Mouse (Mus musculus) urinary bladder, postnatal 25 days (tissue): ENCODE data around the gene Cars2.
"Not testable (repeated sequence)": the region's sequence is repeated elsewhere in the genome, so short reads cannot be mapped to it uniquely, and the experiment has no call there.

Experiments
- DNase-seq: peaks from one replicate; pipeline ENCODE4 v3.0.0; 2022; ENCODE audit warnings: low spot score

Gene Cars2

DNA sequence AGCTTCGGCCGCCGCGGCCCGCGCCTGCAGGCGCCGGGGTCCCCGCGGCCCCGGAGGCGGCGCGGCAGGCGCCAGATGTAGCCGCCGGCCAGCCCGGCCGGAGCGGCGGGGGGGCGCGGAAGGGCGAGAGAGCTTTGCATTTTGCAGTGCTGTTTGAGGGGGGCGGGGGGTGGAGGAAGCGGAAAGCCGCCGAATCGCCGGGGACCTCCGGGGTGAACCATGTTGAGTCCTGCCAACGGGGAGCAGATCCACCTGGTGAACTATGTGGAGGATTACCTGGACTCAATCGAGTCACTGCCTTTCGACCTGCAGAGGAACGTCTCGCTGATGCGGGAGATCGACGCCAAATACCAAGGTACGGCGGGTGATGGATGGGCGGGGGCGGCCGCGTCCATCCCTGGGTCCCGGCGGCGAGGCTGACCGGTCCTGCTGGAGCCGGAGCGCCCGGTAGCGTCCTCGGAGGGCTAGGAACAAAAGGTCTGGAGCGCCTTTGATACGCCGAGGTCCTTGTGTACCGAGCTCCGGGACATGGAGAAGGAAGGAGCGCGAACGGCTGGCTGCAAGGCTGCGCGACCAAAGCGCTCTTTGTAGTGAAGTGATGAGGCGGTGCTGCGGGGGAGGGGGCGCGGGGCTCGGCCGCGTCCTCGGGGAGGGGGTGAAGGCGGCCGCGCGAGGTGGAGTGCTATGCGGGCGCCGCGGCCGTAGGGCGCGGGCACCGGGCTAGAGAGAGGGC, 6.3 kb upstream of the Cars2 start:
- DNase-seq = peak; percentile 33

DNA sequence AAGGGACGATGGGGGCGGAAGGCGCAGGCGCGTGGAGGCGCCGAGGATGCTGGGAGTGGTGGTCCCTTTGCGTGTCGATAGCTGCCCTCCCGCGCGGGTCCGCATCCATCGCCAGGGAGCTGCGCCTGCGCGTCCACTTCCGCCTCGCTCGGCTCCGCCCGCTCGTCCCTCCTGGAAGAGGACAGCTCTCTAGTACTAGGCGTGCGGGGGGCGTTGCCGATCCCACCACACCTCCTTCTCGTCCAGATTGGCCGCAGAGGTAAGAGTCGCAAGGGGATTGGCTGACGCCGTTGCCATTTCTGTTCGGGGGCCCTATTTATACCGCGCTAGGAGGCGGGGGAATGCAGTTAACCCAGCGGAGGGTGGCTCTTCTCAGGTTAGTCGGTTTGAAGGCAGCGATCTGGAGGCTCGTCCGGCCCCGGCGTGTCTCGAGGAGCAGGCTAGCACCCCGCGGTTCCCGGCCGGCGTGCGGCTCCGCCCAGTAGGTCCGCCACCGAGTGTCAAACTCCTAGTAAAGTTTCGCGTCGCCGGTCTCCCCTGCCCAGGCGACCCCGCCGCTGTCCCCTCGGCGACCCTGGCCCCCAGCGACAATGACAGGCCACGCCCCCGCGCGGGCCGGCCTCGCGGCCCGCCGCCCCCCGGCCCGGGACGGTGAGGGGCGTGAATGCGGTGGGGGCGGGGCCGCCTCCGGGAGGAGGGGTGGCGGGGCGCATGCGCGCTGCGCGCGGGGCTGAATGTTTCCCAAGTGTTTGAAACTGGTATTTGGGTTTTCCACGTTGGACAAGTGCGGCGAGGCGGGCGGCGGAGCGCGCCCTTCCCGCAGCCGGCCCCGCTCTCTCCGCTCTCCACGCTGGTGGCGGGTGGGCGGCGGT, 5.4 kb upstream of the Cars2 start:
- peak; percentile 94 for DNase-seq

DNA sequence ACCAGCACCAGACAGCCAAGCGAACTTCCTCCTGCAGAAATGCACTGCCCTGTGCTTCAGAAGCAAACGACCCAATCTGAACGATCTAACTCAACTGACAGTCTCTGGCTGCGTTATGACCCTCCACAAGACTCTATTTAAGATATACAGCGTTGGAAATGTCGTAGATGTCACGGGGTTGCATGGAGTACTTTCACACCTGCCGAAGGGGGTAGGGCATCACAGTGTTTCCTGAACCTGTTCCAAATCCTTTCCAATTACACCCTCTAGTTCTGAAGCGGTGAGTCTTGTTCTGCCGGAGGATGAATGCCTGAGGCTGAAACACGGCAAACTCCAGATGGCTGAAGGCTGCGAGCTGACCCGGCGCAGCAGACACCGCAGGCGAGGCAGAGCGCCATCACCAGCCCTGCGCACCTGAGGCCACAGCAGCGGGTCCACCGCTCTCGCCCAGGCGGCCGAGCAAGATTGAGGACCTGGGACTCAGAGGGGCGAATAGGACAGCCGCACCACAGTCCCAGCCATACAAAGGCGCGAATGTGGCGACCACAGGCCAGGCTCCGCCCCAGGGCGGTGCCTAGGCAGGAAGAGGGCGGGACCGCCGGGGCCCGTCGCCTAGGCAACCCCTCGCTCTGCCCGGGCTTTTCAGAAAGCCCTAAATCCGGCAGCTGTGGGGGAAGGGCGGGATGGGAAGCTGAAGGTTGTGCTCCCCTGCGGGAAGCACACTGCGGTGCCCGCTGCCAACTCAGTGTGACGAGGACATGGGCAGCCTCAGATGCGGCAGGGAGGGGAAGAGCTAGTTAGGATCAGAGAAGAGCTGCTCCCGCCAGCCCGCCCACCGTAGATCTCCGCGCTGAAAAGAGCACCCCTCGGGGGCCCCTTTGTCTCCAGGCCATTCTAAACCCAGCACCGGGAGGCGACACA, 4.5 kb upstream of the Cars2 start, which contains the start of gene Ing1:
Ing1 (plus strand) TSS at position 773 of the 921 bp plus-strand sequence.
- peak; percentile 92 for DNase-seq

DNA sequence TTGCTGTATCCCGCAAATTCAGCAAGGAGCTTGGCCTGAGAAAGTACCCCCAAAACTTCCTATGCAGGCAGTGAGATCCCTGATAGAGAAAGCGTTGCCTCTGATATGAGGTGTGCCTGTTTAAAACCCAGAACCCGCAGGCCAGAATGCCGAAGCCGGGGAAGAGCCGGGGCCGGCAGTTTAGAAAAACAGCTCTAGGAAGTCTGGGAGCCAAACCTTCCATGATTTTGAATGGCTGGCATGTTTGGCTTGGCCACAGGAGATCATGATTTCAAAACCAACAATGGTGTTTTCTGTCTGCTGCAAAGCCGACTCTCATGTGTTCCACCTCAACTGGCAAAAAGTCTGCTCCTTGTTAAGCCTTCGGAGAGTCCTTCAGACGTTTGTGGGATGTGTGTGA, 1.8 kb upstream of the Cars2 start:
- DNase-seq = no peak

DNA sequence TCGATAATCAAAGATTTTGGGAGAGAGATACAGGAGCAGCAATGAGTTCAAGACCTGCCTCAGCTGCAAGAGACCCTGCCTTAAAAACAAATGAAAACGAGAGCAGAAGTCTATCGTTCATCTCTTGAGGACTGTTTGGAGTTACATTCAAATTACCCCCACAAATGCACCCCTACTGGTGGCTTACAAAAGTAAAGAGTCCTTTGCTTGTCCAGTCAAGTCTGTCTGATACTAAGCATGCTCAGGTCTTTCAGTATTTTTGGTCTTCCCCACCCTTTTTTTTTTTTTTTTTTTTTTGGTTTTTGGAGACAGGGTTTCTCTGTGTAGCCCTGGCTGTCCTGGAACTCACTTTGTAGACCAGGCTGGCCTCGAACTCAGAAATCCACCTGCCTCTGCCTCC, 914 bp upstream of the Cars2 start:
- not testable (repeated sequence) for DNase-seq

DNA sequence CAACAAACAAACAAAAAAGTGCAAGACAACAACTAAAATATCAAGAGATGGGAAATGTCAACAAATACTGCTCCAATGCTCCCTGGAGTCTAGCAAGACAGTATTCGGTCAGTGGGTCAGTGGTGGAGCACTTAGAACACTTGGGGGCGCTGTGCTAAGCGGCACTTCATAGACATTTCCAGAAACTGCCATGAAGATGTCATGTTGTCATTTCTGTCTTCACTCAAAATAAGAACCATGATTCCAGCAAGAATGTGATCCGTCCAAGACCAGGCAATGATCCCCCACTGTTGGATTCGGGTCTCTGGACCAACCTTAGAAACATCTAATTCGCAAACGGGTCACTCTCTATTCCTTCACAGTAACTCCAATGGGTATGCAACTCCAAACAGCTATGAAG, 877 bp downstream of the Cars2 start:
- DNase-seq = peak; percentile 28

DNA sequence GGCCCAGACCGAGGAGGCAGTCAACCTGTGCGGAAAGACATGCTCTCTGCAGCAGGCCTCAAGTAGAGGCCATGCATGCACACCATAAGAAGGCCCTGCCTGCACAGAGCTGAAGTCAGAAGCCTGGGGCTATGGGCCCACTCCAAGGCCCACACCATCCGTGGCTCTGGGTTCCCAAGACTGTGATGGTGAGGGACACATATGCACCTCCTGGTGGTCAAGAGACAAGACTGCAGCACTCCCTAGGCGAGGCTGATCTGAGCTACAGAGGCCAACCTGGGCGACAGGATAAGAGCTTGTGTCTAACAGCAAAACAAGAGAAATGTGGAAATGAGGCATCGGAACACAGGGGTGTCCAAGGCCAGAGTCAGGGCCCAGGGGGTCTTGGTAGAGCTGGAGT, 3.5 kb downstream of the Cars2 start:
- no peak for DNase-seq

DNA sequence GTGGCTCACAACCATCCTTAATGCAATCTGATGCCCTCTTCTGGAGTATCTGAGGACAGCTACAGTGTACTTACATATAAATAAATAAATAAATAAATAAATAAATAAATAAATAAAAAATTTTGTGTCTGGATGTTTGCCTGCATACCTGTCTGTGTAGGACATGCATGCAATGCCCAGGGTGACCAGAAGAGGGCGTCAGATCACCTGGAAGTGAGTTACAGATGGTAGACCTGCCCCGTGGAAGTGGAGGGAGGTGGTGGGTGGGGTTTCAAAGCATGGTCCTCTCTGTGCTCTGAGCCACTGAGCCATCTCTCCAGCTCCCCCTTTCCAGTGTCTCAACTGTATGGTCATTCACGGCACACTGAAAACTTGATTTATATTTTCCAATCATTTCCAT, 6.2 kb downstream of the Cars2 start:
- DNase-seq = peak; percentile 23

DNA sequence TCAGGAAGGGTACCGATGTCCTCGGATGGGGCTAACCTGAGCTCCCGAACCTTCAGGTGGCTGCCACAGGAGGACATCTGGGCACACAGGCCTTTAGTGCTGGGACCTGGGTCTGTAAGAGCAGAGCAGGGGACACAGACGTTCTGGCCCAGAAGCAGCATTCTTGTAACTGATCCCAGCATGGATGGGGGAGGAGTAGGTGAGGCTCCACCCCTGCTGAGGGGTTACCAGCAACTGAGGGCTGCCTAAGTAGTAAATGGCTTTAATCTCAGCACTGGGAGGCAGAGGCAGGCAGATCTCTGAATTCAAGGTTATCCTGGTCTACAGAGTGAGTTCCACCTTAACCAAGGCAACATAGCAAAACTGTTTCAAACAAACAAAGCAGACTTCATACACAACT, 7.7 kb downstream of the Cars2 start:
- no peak for DNase-seq

DNA sequence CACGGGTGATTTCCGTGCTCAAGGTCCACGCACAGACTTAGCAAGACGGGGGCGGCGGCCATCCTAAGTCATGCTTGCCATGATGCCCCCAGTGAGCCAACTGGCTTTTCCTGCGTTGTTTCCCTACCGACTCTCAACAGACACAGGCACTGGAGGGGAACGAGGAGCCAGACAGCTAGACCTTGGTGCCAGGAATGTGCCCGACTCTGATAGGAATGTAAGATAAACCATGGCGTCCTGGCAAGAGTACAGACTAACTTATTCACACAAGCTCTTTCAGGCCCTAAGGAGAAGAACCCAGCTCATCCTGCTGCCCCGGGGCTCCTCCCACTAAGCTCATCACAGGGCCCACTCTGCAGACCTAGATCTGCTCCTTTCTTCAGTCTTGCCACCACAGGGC, 8.6 kb downstream of the Cars2 start:
- no peak for DNase-seq

DNA sequence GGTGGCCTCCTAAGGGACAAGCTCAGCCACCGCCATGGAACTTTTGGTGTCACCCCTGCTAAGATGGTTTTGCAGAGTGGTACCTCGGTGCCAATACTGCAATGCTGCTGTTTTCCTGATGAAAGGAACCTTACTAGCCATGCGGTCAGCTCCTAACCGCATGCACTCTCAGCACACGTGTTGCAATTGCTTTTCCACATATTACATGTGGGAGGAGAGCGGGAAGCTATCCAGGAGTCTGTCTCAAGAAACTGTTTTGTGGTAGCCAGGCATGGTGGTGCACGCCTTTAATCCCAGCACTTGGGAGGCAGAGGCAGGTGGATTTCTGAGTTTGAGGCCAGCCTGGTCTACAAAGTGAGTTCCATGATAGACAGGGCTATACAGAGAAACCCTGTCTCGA, 10.4 kb downstream of the Cars2 start:
- DNase-seq = no peak

DNA sequence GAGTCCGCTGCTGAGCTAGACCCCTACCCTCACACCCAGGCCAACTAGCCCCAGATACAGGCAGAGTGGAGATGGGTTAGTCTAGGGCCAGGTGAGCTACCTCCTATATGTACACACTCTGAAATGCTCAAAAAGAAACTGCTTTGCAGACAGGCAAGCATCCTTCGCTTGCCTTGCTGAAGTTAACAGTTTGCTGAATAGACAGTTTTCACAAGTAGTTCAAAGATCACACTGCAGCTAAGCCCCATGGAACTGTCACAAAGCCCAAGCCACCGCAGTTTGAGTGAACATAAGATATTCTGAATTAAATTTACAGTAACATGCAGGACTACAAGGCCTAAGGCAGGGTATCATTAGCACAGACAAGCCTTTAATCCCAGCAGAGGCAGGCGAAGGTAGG, 11.5 kb downstream of the Cars2 start:
- DNase-seq = no peak

DNA sequence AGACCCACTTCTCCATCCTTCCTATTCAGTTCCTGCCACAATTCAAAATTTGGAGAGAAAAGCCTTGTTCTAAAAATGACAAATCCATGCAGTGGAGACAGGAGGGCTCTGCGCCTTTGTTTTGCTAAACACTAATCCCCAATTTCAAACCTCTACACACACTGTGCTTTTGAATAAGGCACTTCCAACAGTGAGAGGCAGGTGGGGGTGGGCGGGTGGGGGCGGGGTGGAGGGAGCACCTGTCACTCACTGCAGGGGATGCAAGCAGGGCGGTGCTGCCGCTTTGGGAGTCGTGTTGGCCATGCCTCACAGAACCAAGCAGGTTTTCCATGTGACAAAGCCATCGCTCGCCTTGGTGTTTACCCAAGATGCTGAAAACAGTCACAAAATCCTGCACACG, 16.1 kb downstream of the Cars2 start:
- no peak for DNase-seq

DNA sequence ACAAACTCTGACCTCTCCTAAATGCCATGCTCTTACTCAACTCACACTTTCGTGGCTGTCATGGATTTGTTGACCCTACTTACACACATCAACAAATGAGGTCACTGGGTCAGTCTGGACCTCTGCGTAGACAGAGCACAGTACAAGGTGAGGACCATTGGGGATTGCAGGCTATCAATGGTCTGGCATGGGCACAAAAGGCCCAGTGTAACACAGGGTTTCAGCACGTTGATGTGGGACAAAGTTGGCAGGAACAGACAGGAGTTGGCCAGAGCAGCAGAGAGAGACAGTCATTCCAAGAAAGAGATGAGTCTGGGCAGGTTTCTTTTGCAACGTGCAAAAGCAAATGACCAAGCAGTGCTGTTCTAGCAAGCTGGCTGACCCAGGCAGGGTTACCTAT, 19.7 kb downstream of the Cars2 start:
- DNase-seq = no peak

DNA sequence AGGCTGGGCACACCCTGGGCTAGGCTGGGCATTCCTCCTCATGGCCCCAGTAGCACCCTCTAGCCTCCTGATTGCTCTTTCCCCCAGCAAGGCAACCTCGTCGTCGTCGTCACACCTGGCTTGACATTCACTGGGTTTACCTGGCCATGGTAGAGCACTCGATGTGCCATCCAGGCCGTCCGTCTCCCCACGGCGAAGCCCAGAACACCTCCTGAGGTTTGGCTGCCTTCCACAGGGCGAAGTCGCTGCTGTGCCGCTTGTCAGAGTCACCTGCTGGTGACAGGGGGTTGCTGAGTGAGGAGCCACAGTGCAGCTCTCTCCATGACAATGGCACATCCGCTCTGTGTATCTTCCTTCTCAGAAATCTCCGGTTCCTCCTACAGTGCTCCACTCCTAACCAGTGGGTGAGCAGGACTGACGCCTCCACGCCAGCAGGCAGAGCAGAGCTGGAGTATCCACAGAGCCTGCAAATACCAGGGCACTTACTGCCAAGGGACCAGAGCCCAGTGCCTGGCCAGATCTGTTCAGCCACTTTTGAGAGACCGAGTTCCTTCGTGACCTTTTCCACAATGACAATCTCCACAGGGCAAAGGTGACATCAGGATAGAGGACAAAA, 20.3 kb downstream of the Cars2 start:
- no peak for DNase-seq

DNA sequence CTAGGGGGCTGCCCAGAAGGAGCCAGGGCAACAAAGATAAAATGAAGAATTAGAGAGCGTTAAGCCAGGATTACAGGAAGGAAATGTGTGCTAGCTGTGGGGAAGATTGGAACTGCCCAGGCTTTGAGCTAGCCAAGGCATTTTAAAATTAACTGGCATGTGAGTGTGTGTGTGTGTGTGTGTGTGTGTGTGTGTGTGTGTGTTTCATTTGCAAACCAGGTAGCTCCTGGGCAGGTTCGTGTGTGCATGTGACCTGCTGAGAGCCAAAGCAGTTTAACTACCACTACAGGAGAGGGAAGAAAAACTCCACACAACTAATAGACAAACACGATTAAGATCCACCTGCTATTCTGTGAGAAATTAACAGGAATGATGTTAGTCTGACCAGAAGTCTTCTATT, 27.3 kb downstream of the Cars2 start:
- DNase-seq = no peak

DNA sequence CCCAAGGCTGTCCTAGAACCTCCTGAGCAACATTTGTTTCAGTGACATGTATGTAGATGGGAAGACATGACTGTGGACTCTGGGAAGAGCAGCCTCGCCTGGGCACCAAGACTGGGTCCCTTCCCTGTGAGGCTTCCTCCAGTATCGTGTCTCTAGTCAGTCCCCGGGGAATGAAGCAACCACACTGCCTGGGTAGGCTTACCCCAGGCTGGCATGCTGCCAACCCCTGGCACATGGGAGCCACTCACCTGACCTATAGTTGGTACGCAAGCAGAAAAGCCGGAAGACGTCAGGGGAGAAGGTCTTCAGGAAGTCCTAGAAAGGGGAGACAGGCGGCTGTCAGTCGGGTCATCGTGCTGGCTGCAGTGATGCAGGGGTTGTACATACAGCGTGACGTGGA, 31.9 kb downstream of the Cars2 start:
- DNase-seq = no peak

DNA sequence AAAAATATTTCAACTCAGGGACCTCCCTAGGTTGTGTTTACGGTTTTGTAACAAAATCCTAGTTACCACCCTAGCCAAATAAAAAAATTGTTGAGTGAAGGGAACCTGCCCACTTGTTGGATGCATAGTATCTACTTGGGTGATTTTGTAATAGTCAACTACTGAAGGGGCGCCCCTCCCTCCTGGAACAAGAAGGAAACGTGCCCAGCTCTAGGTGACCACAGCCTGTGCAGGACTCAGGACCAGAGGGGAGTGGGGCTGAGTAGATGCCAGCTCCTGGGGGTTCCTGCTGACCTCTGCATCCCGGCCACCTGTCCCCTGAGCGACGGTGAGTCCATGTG, 32.6 kb downstream of the Cars2 start:
- DNase-seq = no peak

DNA sequence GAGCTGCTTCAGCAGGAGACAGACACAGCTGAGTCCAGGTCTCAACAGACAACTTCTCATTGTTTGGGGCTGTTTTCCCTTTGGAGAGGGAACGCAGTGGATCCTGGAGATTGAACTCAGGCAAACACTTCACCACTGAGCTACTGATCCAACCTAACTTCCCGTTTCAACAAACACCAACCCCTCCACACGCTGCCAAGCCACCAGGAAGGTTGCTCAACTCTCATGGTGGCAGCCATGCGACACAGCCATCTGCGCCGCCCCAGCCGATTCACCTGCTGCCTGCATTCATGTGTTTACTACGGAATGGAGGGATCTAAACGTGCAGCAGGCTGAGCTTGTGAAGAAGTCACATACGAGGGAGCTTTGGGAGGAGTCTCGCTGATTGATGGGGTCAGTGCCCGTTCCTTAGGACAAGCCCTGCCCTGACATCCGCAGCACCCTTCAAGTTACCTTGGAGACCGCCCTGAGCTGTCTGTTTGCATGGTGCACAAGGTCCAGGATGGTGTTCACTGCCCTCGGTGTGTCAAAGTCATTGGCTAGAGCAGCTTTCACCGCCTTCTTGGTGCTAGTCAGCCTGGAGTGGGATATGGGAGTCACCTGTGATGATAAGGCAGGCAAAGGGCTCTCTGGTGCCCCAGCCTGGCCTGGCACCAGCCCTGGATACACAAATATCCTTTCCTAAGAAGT, 33.1 kb downstream of the Cars2 start:
- no peak for DNase-seq

DNA sequence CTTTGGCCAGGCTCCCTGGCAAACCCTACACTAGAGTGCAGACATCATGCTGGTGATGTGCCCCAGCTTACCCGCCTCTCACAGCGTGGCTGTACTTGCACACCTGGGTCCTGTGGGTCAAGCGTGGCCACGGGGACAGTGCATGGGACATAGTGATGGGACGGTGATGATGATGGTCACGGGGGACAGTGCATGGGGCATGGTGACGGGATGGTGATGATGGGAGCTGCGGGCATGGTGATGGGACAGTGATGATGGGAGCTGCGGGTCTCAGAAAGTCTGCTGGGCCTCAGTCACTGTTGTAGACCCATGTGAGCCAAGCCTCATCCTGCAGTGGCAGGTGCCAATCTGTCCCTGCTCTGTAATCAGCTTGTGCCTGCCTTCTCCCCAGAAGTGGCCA, 34.3 kb downstream of the Cars2 start:
- no peak for DNase-seq

DNA sequence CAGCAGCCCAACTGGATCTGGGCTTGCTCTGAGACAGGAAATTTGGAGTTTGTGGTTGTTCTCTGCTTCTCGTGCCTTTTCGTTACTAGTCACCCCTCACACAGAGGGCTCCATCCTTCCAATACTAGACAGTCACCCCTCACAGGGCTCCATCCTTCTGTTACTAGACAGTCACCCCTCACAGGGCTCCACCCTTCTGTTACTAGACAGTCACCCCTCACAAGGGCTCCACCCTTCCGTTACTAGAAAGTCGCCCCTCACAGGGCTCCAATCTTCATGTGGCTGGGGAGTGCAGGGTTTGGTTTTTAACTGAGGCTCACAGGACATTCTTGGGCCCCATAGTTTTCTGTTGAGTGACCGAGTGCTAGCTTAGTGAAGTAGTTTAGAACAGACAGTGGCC, 37.3 kb downstream of the Cars2 start:
- no peak for DNase-seq

DNA sequence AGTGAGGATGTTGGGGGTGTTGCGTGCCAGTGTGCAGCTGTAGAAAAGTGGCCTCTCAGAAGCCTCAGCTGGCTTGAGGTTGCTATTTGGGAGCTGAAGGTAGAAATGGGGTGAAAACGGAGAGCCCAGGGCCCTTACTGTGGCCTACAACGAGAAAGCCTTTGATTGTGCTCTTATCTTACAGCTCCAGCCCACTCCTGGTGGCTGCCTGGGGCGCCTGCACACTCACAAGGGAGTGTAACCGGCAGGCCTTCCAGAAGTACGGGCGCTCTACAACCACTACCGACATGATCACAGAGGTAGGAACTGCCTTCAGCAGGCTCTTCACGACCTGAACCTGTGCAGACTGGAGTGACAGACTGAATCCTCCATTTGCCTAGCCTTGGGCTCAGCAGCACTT, 37.9 kb downstream of the Cars2 start:
- DNase-seq = no peak
